Mouse (Mus musculus) embryonic facial prominence, embryonic 14.5 days (tissue): ENCODE data around the gene Ccl3. TPM values are rescaled to one million over a fixed set of nuclear protein-coding genes. Genes with fewer than 3 reads are reported as not detected.

Experiments
- ATAC-seq: fragments of 200-750 bp; cut with Nextera tagmentation; 2 replicates; pipeline ENCODE4 v1.8.0; 2017; ENCODE audit warnings: low read depth, moderate number of reproducible peaks, moderate TSS enrichment
- DNase-seq: peaks from one replicate; pipeline ENCODE4 v3.0.0-alpha.2; 2015; ENCODE audit warnings: low spot score
- H3K27ac ChIP-seq: fragments of 300-500 bp; sonication (generic); replicated peaks from 2 replicates; pipeline ENCODE4 v1.5.1; 2014; ENCODE audit warnings: low read depth, mild to moderate bottlenecking, low read length, moderate library complexity
- H3K27me3 ChIP-seq: fragments of 300-500 bp; sonication (generic); replicated peaks from 2 replicates; pipeline ENCODE4 v1.6.1; 2014; ENCODE audit warnings: low read length; ENCODE audit not compliant: control insufficient read depth, insufficient read depth
- H3K36me3 ChIP-seq: fragments of 300-500 bp; sonication (generic); 2 replicates; pipeline ENCODE4 v1.6.1; 2014; ENCODE audit warnings: low read length, mixed read lengths; ENCODE audit not compliant: control insufficient read depth, insufficient read depth
- H3K4me1 ChIP-seq: fragments of 300-500 bp; sonication (generic); 2 replicates; pipeline ENCODE4 v1.6.1; 2014; ENCODE audit warnings: antibody characterized with exemption, low read length; ENCODE audit not compliant: control insufficient read depth, insufficient read depth
- H3K4me2 ChIP-seq: fragments of 300-500 bp; sonication (generic); 2 replicates; pipeline ENCODE4 v1.6.1; 2014; ENCODE audit warnings: low read depth, mild to moderate bottlenecking, low read length, moderate library complexity, mixed read lengths
- H3K4me3 ChIP-seq: fragments of 300-500 bp; sonication (generic); 2 replicates; pipeline ENCODE4 v1.5.1; 2014; ENCODE audit warnings: low read depth, mild to moderate bottlenecking, low read length
- H3K9ac ChIP-seq: fragments of 300-500 bp; sonication (generic); 2 replicates; pipeline ENCODE4 v1.6.1; 2014; ENCODE audit warnings: low read depth, mild to moderate bottlenecking, low read length, moderate library complexity, mixed read lengths
- H3K9me3 ChIP-seq: fragments of 300-500 bp; sonication (generic); 2 replicates; pipeline ENCODE4 v1.6.1; 2016; ENCODE audit warnings: low read length; ENCODE audit not compliant: control insufficient read depth
- WGBS: fragments of 180-500 bp; shearing (Covaris S2); extraction: QIAGEN DNeasy Blood & Tissue Kit; methylation state at CpG from one replicate; pipeline ENCODE4 v1.1.7; 2014; 5-methylcytosine and 5-hydroxymethylcytosine counted together
- polyA plus RNA-seq: library from polyadenylated mRNA; unstranded; fragments of >200 nt; fragmentation: Nextera tagmentation; extraction: Ambion mirVana; gene quantifications from 2 replicates; pipeline ENCODE4 v1.2.1, GENCODE M21; 2014

Gene Ccl3
- polyA plus RNA-seq, 1 experiment from 2014 or later, result 0.93 TPM

DNA sequence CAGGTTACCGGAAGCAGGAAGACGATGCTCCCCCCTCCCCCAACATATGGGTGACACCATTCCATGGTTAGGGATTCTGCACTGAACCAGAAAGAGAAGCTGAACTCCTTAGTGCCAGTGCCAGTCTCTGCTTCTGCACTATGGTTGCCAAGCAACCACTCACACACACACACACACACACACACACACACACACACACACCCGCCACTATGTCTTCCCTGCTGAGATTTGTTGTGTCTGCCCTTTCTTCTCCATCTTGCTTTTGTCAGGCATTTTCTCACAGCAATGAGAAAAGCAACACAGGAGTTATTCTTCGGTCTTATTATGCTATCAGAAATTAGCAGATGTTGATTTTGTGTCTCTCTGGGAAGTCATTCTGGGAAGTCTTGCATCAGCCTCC lies 14.7 kb downstream of the Ccl3 start:
- DNase-seq (no peak), ATAC-seq (no peak)
- no peak overlapping the region for H3K9ac ChIP-seq
- H3K4me2 ChIP-seq, result no peak overlapping the region
- H3K27me3 ChIP-seq, result no peaks in the 10 kb centered on the region
- 75% methylated on average over 4 of the region's 4 CpGs for WGBS
- H3K4me1 ChIP-seq, result no peaks in the 10 kb centered on the region
- no peak overlapping the region for H3K27ac ChIP-seq
- no peaks in the 10 kb centered on the region for H3K9me3 ChIP-seq
- H3K36me3 ChIP-seq, result no peaks in the 10 kb centered on the region
- H3K4me3 ChIP-seq, result no peak overlapping the region

DNA sequence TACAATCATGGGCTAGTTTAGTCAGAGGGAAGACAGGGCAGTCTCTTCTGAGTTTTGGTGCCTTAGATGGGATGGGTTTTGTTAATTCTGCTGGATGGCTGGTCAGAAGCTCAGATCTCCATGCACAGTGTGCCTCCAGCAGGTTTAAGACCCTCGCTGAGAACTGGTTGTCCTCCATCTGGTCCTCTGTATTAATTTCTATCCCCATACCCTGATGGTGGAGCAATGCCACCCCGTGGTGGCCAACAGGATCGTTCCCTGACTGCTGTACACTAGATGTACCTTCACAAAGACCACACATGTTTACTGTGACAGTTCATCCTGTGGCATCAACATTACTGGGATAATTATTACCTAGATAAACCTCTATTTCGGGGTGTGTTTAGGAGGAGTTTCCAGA lies 16.4 kb downstream of the Ccl3 start:
- WGBS, result 65% methylated on average over 4 of the region's 4 CpGs
- Histone ChIP-seq H3K9me3 (no peaks in the 10 kb centered on the region), H3K4me2 (no peak overlapping the region), H3K27me3 (no peaks in the 10 kb centered on the region), H3K36me3 (no peaks in the 10 kb centered on the region), H3K27ac (no peak overlapping the region), H3K4me3 (no peak overlapping the region), H3K9ac (no peak overlapping the region), H3K4me1 (no peaks in the 10 kb centered on the region)
- ATAC-seq, result no peak
- DNase-seq, result no peak

- Histone ChIP-seq H3K4me1 (no peaks in the 10 kb centered on the region), H3K9me3 (no peaks in the 10 kb centered on the region), H3K4me3 (no peak overlapping the region), H3K27me3 (no peaks in the 10 kb centered on the region), H3K4me2 (no peak overlapping the region), H3K36me3 (no peaks in the 10 kb centered on the region), H3K27ac (no peak overlapping the region), H3K9ac (no peak overlapping the region)
- ATAC-seq (no peak), DNase-seq (no peak)
- 64% methylated on average over 2 of the region's 2 CpGs for WGBS
Measured at GRCm38 (mm10) chr11:83631065-83631464, 18.1 kb downstream of the Ccl3 start.

DNA sequence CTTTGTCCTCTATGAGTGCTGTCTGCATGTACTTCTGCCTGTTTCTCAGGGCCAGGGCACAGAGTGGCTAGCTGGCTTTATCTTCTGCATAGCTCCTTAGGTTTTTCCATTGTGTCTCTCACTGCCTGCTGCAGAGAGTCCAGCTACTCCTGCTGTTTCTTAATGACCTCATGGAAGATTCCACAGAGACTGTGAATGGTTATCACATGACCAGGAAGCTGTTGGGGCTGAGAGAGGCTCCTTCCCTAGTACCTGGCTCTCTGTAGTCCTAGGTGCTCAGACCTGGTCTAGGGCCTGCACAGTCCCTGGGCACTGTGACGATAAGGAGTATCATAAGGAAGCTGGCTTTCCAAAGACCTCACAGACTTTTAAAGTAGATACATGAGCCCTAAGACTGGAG lies 18.5 kb downstream of the Ccl3 start:
- Histone ChIP-seq H3K9me3 (no peaks in the 10 kb centered on the region), H3K9ac (no peak overlapping the region), H3K36me3 (no peaks in the 10 kb centered on the region), H3K4me1 (no peaks in the 10 kb centered on the region), H3K27me3 (no peaks in the 10 kb centered on the region), H3K27ac (no peak overlapping the region), H3K4me3 (no peak overlapping the region), H3K4me2 (no peak overlapping the region)
- DNase-seq (no peak), ATAC-seq (no peak)
- 100% methylated on average over 1 of the region's 1 CpGs for WGBS

GRCm38 (mm10) chr11:83628808-83629207 lies 20.3 kb downstream of the Ccl3 start:
- no peak overlapping the region for H3K9ac ChIP-seq
- 84% methylated on average over 9 of the region's 9 CpGs for WGBS
- no peaks in the 10 kb centered on the region for H3K27me3 ChIP-seq
- H3K9me3 ChIP-seq, result no peaks in the 10 kb centered on the region
- ATAC-seq (no peak), DNase-seq (no peak)
- H3K27ac ChIP-seq, result no peak overlapping the region
- H3K36me3 ChIP-seq, result no peaks in the 10 kb centered on the region
- no peaks in the 10 kb centered on the region for H3K4me1 ChIP-seq
- no peak overlapping the region for H3K4me2 ChIP-seq
- H3K4me3 ChIP-seq, result no peak overlapping the region

DNA sequence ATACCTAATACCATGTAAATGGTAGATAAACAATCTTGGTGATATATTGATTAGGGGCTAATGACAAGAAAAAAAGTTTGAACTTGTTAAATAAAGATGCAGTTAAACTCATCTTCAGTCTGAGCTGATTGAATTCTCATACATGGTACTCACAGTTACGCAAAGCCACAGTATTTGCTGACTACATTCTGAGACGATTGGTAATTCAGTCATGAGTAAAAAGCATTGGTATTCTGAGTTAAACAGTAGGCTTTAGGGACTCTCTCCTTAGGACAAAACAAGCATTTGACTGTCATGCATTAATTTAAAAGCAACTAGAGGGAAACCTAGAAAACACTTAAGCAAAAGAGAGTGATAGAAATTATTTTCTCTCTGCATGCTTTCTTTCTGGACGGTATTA lies 25.6 kb downstream of the Ccl3 start:
- Histone ChIP-seq H3K27ac (no peak overlapping the region), H3K36me3 (no peaks in the 10 kb centered on the region), H3K9ac (no peak overlapping the region), H3K9me3 (no peaks in the 10 kb centered on the region), H3K4me2 (no peak overlapping the region), H3K27me3 (no peaks in the 10 kb centered on the region), H3K4me3 (no peak overlapping the region), H3K4me1 (no peaks in the 10 kb centered on the region)
- ATAC-seq (no peak), DNase-seq (no peak)
- WGBS, result 85% methylated on average over 3 of the region's 3 CpGs

DNA sequence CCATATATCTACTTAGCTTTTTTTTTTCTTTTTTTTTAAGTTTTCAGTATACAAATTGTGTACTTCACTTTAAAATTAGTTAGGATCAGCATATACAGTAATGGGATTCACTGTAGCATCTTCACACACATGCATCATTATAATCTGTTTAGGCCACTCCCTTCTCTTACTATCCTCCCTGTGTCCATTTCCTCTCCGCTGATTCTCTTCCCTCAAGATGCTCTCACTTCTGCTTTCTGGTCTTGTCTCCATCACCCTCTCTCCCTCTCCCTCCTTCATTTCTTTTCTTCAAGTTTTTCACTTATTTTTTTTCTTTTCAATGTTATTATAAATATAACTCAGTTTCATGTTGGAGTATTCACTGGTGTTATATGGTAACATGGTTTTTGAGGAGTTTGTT lies 30.1 kb downstream of the Ccl3 start:
- no peak overlapping the region for H3K4me3 ChIP-seq
- H3K9me3 ChIP-seq, result no peaks in the 10 kb centered on the region
- no peaks in the 10 kb centered on the region for H3K4me1 ChIP-seq
- WGBS, result 92% methylated on average over 1 of the region's 1 CpGs
- ATAC-seq (no peak), DNase-seq (no peak)
- no peak overlapping the region for H3K27ac ChIP-seq
- no peak overlapping the region for H3K9ac ChIP-seq
- no peaks in the 10 kb centered on the region for H3K27me3 ChIP-seq
- H3K36me3 ChIP-seq, result no peaks in the 10 kb centered on the region
- H3K4me2 ChIP-seq, result no peak overlapping the region

GRCm38 (mm10) chr11:83618238-83618637 lies 30.9 kb downstream of the Ccl3 start:
- no peaks in the 10 kb centered on the region for H3K36me3 ChIP-seq
- 83% methylated on average over 4 of the region's 5 CpGs for WGBS
- no peaks in the 10 kb centered on the region for H3K4me1 ChIP-seq
- H3K9me3 ChIP-seq, result no peaks in the 10 kb centered on the region
- H3K4me2 ChIP-seq, result no peak overlapping the region
- no peak overlapping the region for H3K4me3 ChIP-seq
- H3K27me3 ChIP-seq, result no peaks in the 10 kb centered on the region
- H3K27ac ChIP-seq, result no peak overlapping the region
- no peak for DNase-seq
- no peak overlapping the region for H3K9ac ChIP-seq
- ATAC-seq, result no peak

- no peaks in the 10 kb centered on the region for H3K27me3 ChIP-seq
- H3K9ac ChIP-seq, result no peak overlapping the region
- H3K4me3 ChIP-seq, result no peak overlapping the region
- 90% methylated on average over 1 of the region's 1 CpGs for WGBS
- no peak overlapping the region for H3K27ac ChIP-seq
- no peaks in the 10 kb centered on the region for H3K36me3 ChIP-seq
- no peaks in the 10 kb centered on the region for H3K4me1 ChIP-seq
- H3K9me3 ChIP-seq, result no peaks in the 10 kb centered on the region
- H3K4me2 ChIP-seq, result no peak overlapping the region
- ATAC-seq, result no peak
- no peak for DNase-seq
Measured at GRCm38 (mm10) chr11:83616586-83616985, 32.6 kb downstream of the Ccl3 start.
